Mouse (Mus musculus): ENCODE results near the gene Elovl6. TPM values are rescaled to one million over a fixed set of nuclear protein-coding genes. Genes with fewer than 3 reads are reported as not detected.

The Elovl6 gene
- total RNA-seq, 1 experiment: 118 TPM

GRCm38 (mm10) chr3:129591251-129591650 lies 59.1 kb downstream of the Elovl6 start:
- H3K27ac ChIP-seq (ENCODE audit: insufficient read depth, low read depth, low read length, poor library complexity, severe bottlenecking): no peak overlapping the region
- H3K9me3 ChIP-seq (ENCODE audit: control insufficient read depth, insufficient read depth, low read depth, low read length): no peaks in the 10 kb centered on the region
- no peak overlapping the region; the same call in 1 of the 2 replicates for H3K9ac ChIP-seq (ENCODE audit: insufficient read depth, low read depth, low read length, poor library complexity, severe bottlenecking)
- H3K4me3 ChIP-seq (ENCODE audit: insufficient read depth in 1 of 2, low read depth in 1 of 2, low read length in 2 of 2, poor library complexity in 1 of 2, severe bottlenecking in 1 of 2): peak overlapping the region in 1 of 2 experiments; percentile 11; a peak in 1 of 4 replicates
- DNase-seq (ENCODE audit: low read depth, low spot score): no peak
- no peak for TF ChIP-seq MAFK (IDR thresholded peaks at IDR 0.05; ENCODE audit: insufficient read depth, low read depth, low read length)
- TF ChIP-seq ZC3H11A (IDR thresholded peaks at IDR 0.05; ENCODE audit: borderline replicate concordance, low read depth, low read length): no peak
- H3K4me1 ChIP-seq (ENCODE audit: control insufficient read depth in 2 of 2, insufficient read depth in 2 of 2, low read length in 2 of 2, poor library complexity in 1 of 2): peaks cover 15 to 36% of the 10 kb centered on the region in 2 experiments
- in situ Hi-C loops (cut with MboI; ENCODE audit: low sequenced_read_pairs in 2 of 2, unreplicated experiment in 2 of 2): no loop called here
- H3K36me3 ChIP-seq (ENCODE audit: control insufficient read depth, insufficient read depth, low read length, poor library complexity, severe bottlenecking): peaks cover 28% of the 10 kb centered on the region

GRCm38 (mm10) chr3:129591761-129592160 lies 59.6 kb downstream of the Elovl6 start:
- no peak overlapping the region for H3K9ac ChIP-seq (ENCODE audit: insufficient read depth, low read depth, low read length, poor library complexity, severe bottlenecking)
- no peak overlapping the region for H3K4me3 ChIP-seq (ENCODE audit: insufficient read depth in 1 of 2, low read depth in 1 of 2, low read length in 2 of 2, poor library complexity in 1 of 2, severe bottlenecking in 1 of 2)
- H3K36me3 ChIP-seq (ENCODE audit: control insufficient read depth, insufficient read depth, low read length, poor library complexity, severe bottlenecking): peaks cover 28% of the 10 kb centered on the region
- DNase-seq (ENCODE audit: low read depth, low spot score): no peak
- no peak overlapping the region for H3K27ac ChIP-seq (ENCODE audit: insufficient read depth, low read depth, low read length, poor library complexity, severe bottlenecking)
- peaks cover 15 to 38% of the 10 kb centered on the region in 2 experiments for H3K4me1 ChIP-seq (ENCODE audit: control insufficient read depth in 2 of 2, insufficient read depth in 2 of 2, low read length in 2 of 2, poor library complexity in 1 of 2)
- TF ChIP-seq HCFC1 (IDR thresholded peaks at IDR 0.05; ENCODE audit: borderline replicate concordance, insufficient read depth, low read length) (no peak), MAFK (IDR thresholded peaks at IDR 0.05; ENCODE audit: insufficient read depth, low read depth, low read length) (no peak), CHD2 (IDR thresholded peaks at IDR 0.05; ENCODE audit: low read depth, low read length) (no peak), ZC3H11A (IDR thresholded peaks at IDR 0.05; ENCODE audit: borderline replicate concordance, low read depth, low read length) (no peak), ZNF384 (IDR thresholded peaks at IDR 0.05; ENCODE audit: low read depth, low read length) (no peak)
- H3K9me3 ChIP-seq (ENCODE audit: control insufficient read depth, insufficient read depth, low read depth, low read length): no peaks in the 10 kb centered on the region
- in situ Hi-C loops (cut with MboI; ENCODE audit: low sequenced_read_pairs in 2 of 2, unreplicated experiment in 2 of 2): no loop called here

- in situ Hi-C loops (cut with MboI; ENCODE audit: low sequenced_read_pairs in 2 of 2, unreplicated experiment in 2 of 2): no loop called here
- DNase-seq (ENCODE audit: low read depth, low spot score): no peak
- Histone ChIP-seq H3K36me3 (ENCODE audit: control insufficient read depth, insufficient read depth, low read length, poor library complexity, severe bottlenecking) (peaks cover 22% of the 10 kb centered on the region), H3K27ac (ENCODE audit: insufficient read depth, low read depth, low read length, poor library complexity, severe bottlenecking) (no peak overlapping the region), H3K4me1 (ENCODE audit: control insufficient read depth in 2 of 2, insufficient read depth in 2 of 2, low read length in 2 of 2, poor library complexity in 1 of 2) (peaks cover 15 to 36% of the 10 kb centered on the region in 2 experiments), H3K9ac (ENCODE audit: insufficient read depth, low read depth, low read length, poor library complexity, severe bottlenecking) (no peak overlapping the region), H3K4me3 (ENCODE audit: insufficient read depth in 1 of 2, low read depth in 1 of 2, low read length in 2 of 2, poor library complexity in 1 of 2, severe bottlenecking in 1 of 2) (no peak overlapping the region), H3K9me3 (ENCODE audit: control insufficient read depth, insufficient read depth, low read depth, low read length) (no peaks in the 10 kb centered on the region)
- TF ChIP-seq CHD2 (IDR thresholded peaks at IDR 0.05; ENCODE audit: low read depth, low read length) (no peak), ZC3H11A (IDR thresholded peaks at IDR 0.05; ENCODE audit: borderline replicate concordance, low read depth, low read length) (no peak), MAFK (IDR thresholded peaks at IDR 0.05; ENCODE audit: insufficient read depth, low read depth, low read length) (no peak), HCFC1 (IDR thresholded peaks at IDR 0.05; ENCODE audit: borderline replicate concordance, insufficient read depth, low read length) (no peak), ZNF384 (IDR thresholded peaks at IDR 0.05; ENCODE audit: low read depth, low read length) (no peak)
These were observed 60.8 kb downstream of the Elovl6 start for GRCm38 (mm10) chr3:129593001-129593400.

- H3K36me3 ChIP-seq (ENCODE audit: control insufficient read depth, insufficient read depth, low read length, poor library complexity, severe bottlenecking): peaks cover 20% of the 10 kb centered on the region
- no peak overlapping the region for H3K4me3 ChIP-seq (ENCODE audit: insufficient read depth in 1 of 2, low read depth in 1 of 2, low read length in 2 of 2, poor library complexity in 1 of 2, severe bottlenecking in 1 of 2)
- TF ChIP-seq ZC3H11A (IDR thresholded peaks at IDR 0.05; ENCODE audit: borderline replicate concordance, low read depth, low read length): no peak
- no peak for TF ChIP-seq MAFK (IDR thresholded peaks at IDR 0.05; ENCODE audit: insufficient read depth, low read depth, low read length)
- no peak for TF ChIP-seq ZNF384 (IDR thresholded peaks at IDR 0.05; ENCODE audit: low read depth, low read length)
- TF ChIP-seq CHD2 (IDR thresholded peaks at IDR 0.05; ENCODE audit: low read depth, low read length): no peak
- no peak for TF ChIP-seq HCFC1 (IDR thresholded peaks at IDR 0.05; ENCODE audit: borderline replicate concordance, insufficient read depth, low read length)
- in situ Hi-C loops (cut with MboI; ENCODE audit: low sequenced_read_pairs in 2 of 2, unreplicated experiment in 2 of 2): no loop called here
- H3K27ac ChIP-seq (ENCODE audit: insufficient read depth, low read depth, low read length, poor library complexity, severe bottlenecking): no peak overlapping the region
- no peak for DNase-seq (ENCODE audit: low read depth, low spot score)
- H3K4me1 ChIP-seq (ENCODE audit: control insufficient read depth in 2 of 2, insufficient read depth in 2 of 2, low read length in 2 of 2, poor library complexity in 1 of 2): peaks cover 13 to 38% of the 10 kb centered on the region in 2 experiments
- H3K9ac ChIP-seq (ENCODE audit: insufficient read depth, low read depth, low read length, poor library complexity, severe bottlenecking): no peak overlapping the region
- no peaks in the 10 kb centered on the region for H3K9me3 ChIP-seq (ENCODE audit: control insufficient read depth, insufficient read depth, low read depth, low read length)
These were observed 61.6 kb downstream of the Elovl6 start for GRCm38 (mm10) chr3:129593735-129594134.

GRCm38 (mm10) chr3:129596098-129596497 lies 63.9 kb downstream of the Elovl6 start:
- Histone ChIP-seq H3K9ac (ENCODE audit: insufficient read depth, low read depth, low read length, poor library complexity, severe bottlenecking) (no peak overlapping the region), H3K36me3 (ENCODE audit: control insufficient read depth, insufficient read depth, low read length, poor library complexity, severe bottlenecking) (peaks cover 23% of the 10 kb centered on the region), H3K4me1 (ENCODE audit: control insufficient read depth in 2 of 2, insufficient read depth in 2 of 2, low read length in 2 of 2, poor library complexity in 1 of 2) (peaks cover 7 to 26% of the 10 kb centered on the region in 2 experiments), H3K4me3 (ENCODE audit: insufficient read depth in 1 of 2, low read depth in 1 of 2, low read length in 2 of 2, poor library complexity in 1 of 2, severe bottlenecking in 1 of 2) (no peak overlapping the region), H3K27ac (ENCODE audit: insufficient read depth, low read depth, low read length, poor library complexity, severe bottlenecking) (no peak overlapping the region), H3K9me3 (ENCODE audit: control insufficient read depth, insufficient read depth, low read depth, low read length) (no peaks in the 10 kb centered on the region)
- DNase-seq (ENCODE audit: low read depth, low spot score): no peak
- no peak for TF ChIP-seq CHD2 (IDR thresholded peaks at IDR 0.05; ENCODE audit: low read depth, low read length)
- no peak for TF ChIP-seq ZC3H11A (IDR thresholded peaks at IDR 0.05; ENCODE audit: borderline replicate concordance, low read depth, low read length)
- no peak for TF ChIP-seq MAFK (IDR thresholded peaks at IDR 0.05; ENCODE audit: insufficient read depth, low read depth, low read length)
- no peak for TF ChIP-seq HCFC1 (IDR thresholded peaks at IDR 0.05; ENCODE audit: borderline replicate concordance, insufficient read depth, low read length)
- TF ChIP-seq ZNF384 (IDR thresholded peaks at IDR 0.05; ENCODE audit: low read depth, low read length): no peak
- in situ Hi-C loops (cut with MboI; ENCODE audit: low sequenced_read_pairs in 2 of 2, unreplicated experiment in 2 of 2): no loop called here
